Mouse (Mus musculus) hindbrain, embryonic 14.5 days (tissue): ENCODE data around the gene Sept1. TPM values are rescaled to one million over a fixed set of nuclear protein-coding genes. Genes with fewer than 3 reads are reported as not detected.

Experiments used
- ATAC-seq: fragments of 200-750 bp; cut with Nextera tagmentation; 2 replicates; pipeline ENCODE4 v1.8.0; 2017; ENCODE audit warnings: moderate number of reproducible peaks, mild to moderate bottlenecking, moderate TSS enrichment, moderate library complexity; ENCODE audit not compliant: low FRiP score
- DNase-seq: peaks from one replicate; pipeline ENCODE4 v3.0.0-alpha.2; 2015; ENCODE audit warnings: low spot score
- H3K27ac ChIP-seq: fragments of 300-500 bp; sonication (generic); 2 replicates; pipeline ENCODE4 v1.5.1; 2014; ENCODE audit warnings: mild to moderate bottlenecking, moderate library complexity
- H3K27me3 ChIP-seq: fragments of 300-500 bp; sonication (generic); 2 replicates; pipeline ENCODE4 v1.6.1; 2014; ENCODE audit warnings: mild to moderate bottlenecking, low read length, mixed read lengths; ENCODE audit not compliant: control insufficient read depth, insufficient read depth
- H3K36me3 ChIP-seq: fragments of 300-500 bp; sonication (generic); replicated peaks from 2 replicates; pipeline ENCODE4 v1.6.1; 2014; ENCODE audit not compliant: control insufficient read depth, insufficient read depth
- H3K4me1 ChIP-seq: fragments of 300-500 bp; sonication (generic); replicated peaks from 2 replicates; pipeline ENCODE4 v1.6.1; 2014; ENCODE audit warnings: antibody characterized with exemption, low read length, mixed read lengths; ENCODE audit not compliant: control insufficient read depth, insufficient read depth
- H3K4me2 ChIP-seq: fragments of 300-500 bp; sonication (generic); replicated peaks from 2 replicates; pipeline ENCODE4 v1.6.1; 2014; ENCODE audit warnings: mild to moderate bottlenecking, moderate library complexity
- H3K4me3 ChIP-seq: fragments of 300-500 bp; sonication (generic); replicated peaks from 2 replicates; pipeline ENCODE4 v1.5.1; 2014; ENCODE audit warnings: mild to moderate bottlenecking, low read length
- H3K9ac ChIP-seq: fragments of 300-500 bp; sonication (generic); 2 replicates; pipeline ENCODE4 v1.6.1; 2014
- H3K9me3 ChIP-seq: fragments of 300-500 bp; sonication (generic); 2 replicates; pipeline ENCODE4 v1.6.1; 2016; ENCODE audit warnings: low read length; ENCODE audit not compliant: control insufficient read depth
- WGBS: fragments of 180-500 bp; shearing (Covaris S2); extraction: QIAGEN DNeasy Blood & Tissue Kit; methylation state at CpG from one replicate; pipeline ENCODE4 v1.1.7; 2014; 5-methylcytosine and 5-hydroxymethylcytosine counted together
- polyA plus RNA-seq: library from polyadenylated mRNA; unstranded; fragments of >200 nt; fragmentation: Nextera tagmentation; extraction: Ambion mirVana; gene quantifications from 2 replicates; pipeline ENCODE4 v1.2.1, GENCODE M21; 2014

Gene Sept1
- 8.3 and 9.2 TPM in 2 replicates for polyA plus RNA-seq

DNA sequence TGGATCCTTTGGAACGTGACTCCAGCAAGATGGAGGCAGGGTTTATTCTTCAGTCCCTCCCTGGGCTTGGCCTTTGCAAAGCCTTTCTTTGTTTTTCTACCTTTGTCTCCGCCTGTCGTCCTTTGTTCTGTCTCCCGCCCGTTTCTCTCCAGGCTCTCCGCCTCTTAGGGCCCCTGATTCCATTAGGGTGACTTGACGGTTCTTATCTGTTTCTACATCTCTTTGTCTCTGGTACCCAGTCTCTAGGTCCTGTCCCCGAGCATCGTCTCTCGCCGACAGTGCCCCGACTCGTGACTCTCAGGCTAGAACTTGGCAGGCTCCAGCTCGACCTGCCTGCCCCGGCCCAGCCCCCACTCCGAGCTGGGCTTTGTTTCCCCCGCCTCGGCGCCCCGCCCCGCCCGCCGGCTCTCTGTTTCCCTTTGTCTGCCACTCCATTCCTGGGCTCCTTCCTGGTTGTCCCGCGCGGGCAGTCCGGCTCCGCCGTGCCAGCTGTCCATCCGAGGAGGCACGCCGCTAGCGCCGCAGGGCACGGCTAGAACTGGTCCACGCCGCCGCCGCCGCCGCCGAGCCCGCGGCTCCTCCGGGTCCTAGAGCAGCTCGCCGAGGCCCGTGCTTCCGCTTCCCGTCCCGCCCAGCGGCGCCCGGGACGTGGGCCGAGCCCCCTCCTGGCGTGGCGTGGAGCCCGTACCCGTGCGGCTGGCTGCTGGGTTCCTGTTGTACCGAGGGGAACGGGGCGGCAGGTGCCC lies at the start of gene Sept1, which contains the start of gene Zfp553:
Gene Sept1 (minus strand): TSS at position 509 of the 746 bp plus-strand sequence.
Gene Zfp553 (plus strand): TSS at position 440 of the 746 bp plus-strand sequence.
- H3K4me1 ChIP-seq, result peaks cover 33% of the 10 kb centered on the region
- WGBS, result under 1% methylated on average over 64 of the region's 64 CpGs
- DNase-seq, result peak; percentile 86

DNA sequence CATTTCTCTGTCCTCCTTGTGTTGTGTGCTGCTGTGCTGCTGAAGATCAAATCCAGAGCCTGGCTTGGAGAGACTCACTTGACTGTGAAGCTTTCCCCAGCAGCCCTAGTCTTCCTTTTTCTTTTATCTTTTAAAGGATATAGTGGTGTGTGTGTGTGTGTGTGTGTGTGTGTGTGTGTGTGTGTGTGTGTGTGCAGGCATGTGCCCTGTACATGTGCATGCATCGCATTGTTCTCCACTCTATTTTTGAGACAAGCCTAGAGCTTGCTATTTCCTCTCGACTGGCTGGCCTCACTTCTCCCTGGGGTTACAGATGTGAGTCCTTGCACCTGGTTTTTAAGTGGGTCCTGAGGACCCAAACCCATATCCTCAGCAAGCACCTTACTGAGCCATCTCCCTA lies 49.3 kb upstream of the Sept1 start:
- no peak overlapping the region for H3K9ac ChIP-seq
- H3K27ac ChIP-seq, result no peak overlapping the region
- WGBS, result 96% methylated on average over 2 of the region's 2 CpGs
- H3K4me2 ChIP-seq, result no peak overlapping the region
- ATAC-seq, result no peak
- H3K36me3 ChIP-seq, result no peaks in the 10 kb centered on the region
- no peaks in the 10 kb centered on the region for H3K27me3 ChIP-seq
- DNase-seq, result no peak
- no peak overlapping the region for H3K4me3 ChIP-seq
- no peaks in the 10 kb centered on the region for H3K9me3 ChIP-seq
- H3K4me1 ChIP-seq, result no peaks in the 10 kb centered on the region

More for the DNA sequence above, at the start of gene Sept1, which contains the start of gene Zfp553:
- H3K4me2 ChIP-seq, result peak within 1 kb of the TSS; percentile 60
- no peaks in the 10 kb centered on the region for H3K27me3 ChIP-seq
- peak; percentile 91 for ATAC-seq
- H3K9ac ChIP-seq, result peak within 1 kb of the TSS; percentile 96
- H3K36me3 ChIP-seq, result peaks cover 32% of the 10 kb centered on the region
- H3K4me3 ChIP-seq, result peak within 1 kb of the TSS; percentile 83
- no peaks in the 10 kb centered on the region for H3K9me3 ChIP-seq
- peak within 1 kb of the TSS; percentile 98 for H3K27ac ChIP-seq

DNA sequence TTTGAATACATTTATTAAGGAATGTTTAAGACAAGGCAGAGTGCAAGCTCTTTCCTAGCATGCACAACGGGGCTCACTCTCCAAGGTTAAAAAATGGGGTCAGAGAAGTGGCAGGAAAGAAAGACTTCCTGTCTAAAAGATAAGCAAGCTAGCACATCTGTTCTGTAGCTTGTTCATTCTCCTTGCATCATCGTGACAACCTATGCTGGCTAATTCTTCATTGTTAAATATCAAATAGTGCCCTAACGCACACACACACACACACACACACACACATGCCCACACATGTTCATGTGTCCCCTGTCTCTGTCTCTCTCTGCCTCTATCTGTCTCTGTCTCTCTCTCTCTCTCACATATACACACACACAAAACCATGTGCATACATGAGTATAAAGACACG lies 48.2 kb upstream of the Sept1 start:
- 87% methylated on average over 4 of the region's 4 CpGs for WGBS
- Histone ChIP-seq H3K4me2 (no peak overlapping the region), H3K9ac (no peak overlapping the region), H3K27me3 (no peaks in the 10 kb centered on the region), H3K27ac (no peak overlapping the region), H3K9me3 (no peaks in the 10 kb centered on the region), H3K4me1 (no peaks in the 10 kb centered on the region), H3K4me3 (no peak overlapping the region), H3K36me3 (no peaks in the 10 kb centered on the region)
- ATAC-seq (no peak), DNase-seq (no peak)

- H3K27me3 ChIP-seq, result no peaks in the 10 kb centered on the region
- DNase-seq (no peak), ATAC-seq (no peak)
- H3K4me1 ChIP-seq, result no peaks in the 10 kb centered on the region
- H3K27ac ChIP-seq, result no peak overlapping the region
- H3K4me3 ChIP-seq, result no peak overlapping the region
- H3K9me3 ChIP-seq, result no peaks in the 10 kb centered on the region
- no peaks in the 10 kb centered on the region for H3K36me3 ChIP-seq
- no peak overlapping the region for H3K9ac ChIP-seq
- no peak overlapping the region for H3K4me2 ChIP-seq
- WGBS, result 77% methylated on average over 3 of the region's 3 CpGs
These were observed 47.2 kb upstream of the Sept1 start for GRCm38 (mm10) chr7:127280092-127280491.

DNA sequence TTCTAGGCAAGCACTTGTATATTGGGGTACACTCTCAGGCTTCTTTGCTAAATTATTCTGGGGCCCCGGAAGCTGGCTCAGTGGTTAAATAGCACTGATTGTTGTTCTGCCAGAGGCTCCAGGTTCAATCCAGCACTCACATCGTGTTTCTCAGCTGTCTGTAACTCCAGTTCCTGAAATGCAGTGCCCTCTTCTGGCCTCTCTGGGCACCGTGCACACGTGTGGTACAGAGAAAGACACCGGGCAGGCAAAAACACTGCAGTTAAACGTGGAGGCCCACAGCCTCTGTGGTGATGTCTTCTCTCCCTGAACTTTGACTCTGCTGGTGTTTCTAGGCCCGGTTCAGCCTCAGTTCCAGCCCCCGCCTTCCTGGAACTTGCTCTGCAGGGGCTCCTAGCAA lies 45.4 kb upstream of the Sept1 start:
- DNase-seq, result no peak
- no peak for ATAC-seq
- H3K27me3 ChIP-seq, result no peaks in the 10 kb centered on the region
- no peak overlapping the region for H3K4me2 ChIP-seq
- no peak overlapping the region for H3K27ac ChIP-seq
- 18% methylated on average over 8 of the region's 8 CpGs for WGBS
- H3K36me3 ChIP-seq, result no peaks in the 10 kb centered on the region
- H3K4me3 ChIP-seq, result no peak overlapping the region
- no peak overlapping the region for H3K9ac ChIP-seq
- peaks cover 6% of the 10 kb centered on the region for H3K4me1 ChIP-seq
- H3K9me3 ChIP-seq, result no peaks in the 10 kb centered on the region

GRCm38 (mm10) chr7:127276519-127276961 lies 43.6 kb upstream of the Sept1 start:
- no peak for ATAC-seq
- no peak for DNase-seq
- Histone ChIP-seq H3K4me2 (no peak overlapping the region), H3K9ac (no peak overlapping the region), H3K4me3 (no peak overlapping the region), H3K36me3 (peaks cover 4% of the 10 kb centered on the region; the same call in 1 of the 2 replicates), H3K9me3 (no peaks in the 10 kb centered on the region), H3K4me1 (peaks cover 21% of the 10 kb centered on the region), H3K27me3 (no peaks in the 10 kb centered on the region), H3K27ac (no peak overlapping the region)
- WGBS, result 69% methylated on average over 5 of the region's 5 CpGs

GRCm38 (mm10) chr7:127273925-127274789 lies 41.2 kb upstream of the Sept1 start, which contains the start of gene Sephs2:
Gene Sephs2, minus strand, starts transcription at chr7:127274055.
- Histone ChIP-seq H3K4me1 (peaks cover 24% of the 10 kb centered on the region), H3K4me3 (peak within 1 kb of the TSS; percentile 65), H3K9ac (peak within 1 kb of the TSS; percentile 83), H3K9me3 (no peaks in the 10 kb centered on the region), H3K27ac (peak within 1 kb of the TSS; percentile 88), H3K36me3 (peaks cover 24% of the 10 kb centered on the region), H3K4me2 (peak within 1 kb of the TSS; percentile 93), H3K27me3 (no peaks in the 10 kb centered on the region)
- 3% methylated on average over 39 of the region's 39 CpGs for WGBS
- peak; percentile 98 for DNase-seq
- peak; percentile 92 for ATAC-seq

DNA sequence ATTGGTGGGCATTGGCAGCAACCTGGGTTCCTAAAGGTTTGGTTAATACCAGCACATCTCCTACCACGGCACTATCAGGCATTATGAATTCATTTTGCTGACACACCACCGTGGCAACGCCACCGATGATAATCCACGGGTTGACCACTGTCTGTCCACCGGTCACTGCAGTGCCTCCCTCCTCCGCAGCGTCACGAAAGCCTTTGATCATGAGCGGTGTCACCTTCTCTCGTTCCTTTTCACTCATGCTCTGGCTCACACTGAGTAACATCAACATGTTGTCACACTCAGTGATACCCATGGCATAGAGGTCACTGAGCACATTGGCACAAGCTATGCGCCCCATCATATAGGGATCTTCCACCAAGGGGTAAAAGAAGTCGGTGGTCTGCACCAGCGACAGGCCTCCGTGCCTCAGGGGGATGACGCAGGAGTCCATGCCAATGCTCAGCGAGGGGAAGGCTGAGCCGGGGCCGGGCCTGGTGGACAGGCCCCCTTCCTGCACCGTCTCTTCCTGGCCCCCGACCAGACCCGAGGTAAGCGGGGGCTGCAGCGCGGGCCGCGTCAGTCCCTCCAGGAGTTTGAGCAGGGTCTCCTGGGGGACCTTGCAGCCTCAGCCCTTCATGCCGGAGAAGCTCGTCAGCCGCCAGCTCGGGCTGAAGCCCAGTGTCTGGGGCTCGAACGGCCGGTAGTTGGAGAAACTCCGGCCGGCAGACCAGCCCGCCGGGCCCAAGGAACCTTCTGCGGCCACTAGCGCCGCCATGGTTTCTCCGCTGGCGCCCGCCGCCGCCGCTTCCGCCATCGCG lies 40.4 kb upstream of the Sept1 start:
- peak overlapping the region; percentile 93 for H3K4me2 ChIP-seq
- 16% methylated on average over 50 of the region's 50 CpGs for WGBS
- H3K27me3 ChIP-seq, result no peaks in the 10 kb centered on the region
- peak; percentile 53; the same call in 1 of the 2 replicates for ATAC-seq
- peaks cover 33% of the 10 kb centered on the region for H3K36me3 ChIP-seq
- H3K9ac ChIP-seq, result peak overlapping the region; percentile 83
- DNase-seq, result no peak
- peak overlapping the region; percentile 88 for H3K27ac ChIP-seq
- peaks cover 5% of the 10 kb centered on the region; the same call in 1 of the 2 replicates for H3K9me3 ChIP-seq
- peaks cover 24% of the 10 kb centered on the region for H3K4me1 ChIP-seq
- H3K4me3 ChIP-seq, result peak overlapping the region; percentile 65
